Mouse (Mus musculus) spleen, postnatal 0 days (tissue): ENCODE measurements around the gene Cryba4. TPM values are rescaled to one million over a fixed set of nuclear protein-coding genes. Genes with fewer than 3 reads are reported as not detected.

Experiments used
- polyA plus RNA-seq: library from polyadenylated mRNA; unstranded; fragments of >200 nt; fragmentation: Nextera tagmentation; extraction: Ambion mirVana; gene quantifications from 2 replicates; pipeline ENCODE4 v1.2.1, GENCODE M21; 2015

The Cryba4 gene
- 1.6 and 2.0 TPM in 2 replicates for polyA plus RNA-seq

GRCm38 (mm10) chr5:112252400-112252799 is at the start of gene Cryba4:
Gene Cryba4 (minus strand): TSS chr5:112252518.

DNA sequence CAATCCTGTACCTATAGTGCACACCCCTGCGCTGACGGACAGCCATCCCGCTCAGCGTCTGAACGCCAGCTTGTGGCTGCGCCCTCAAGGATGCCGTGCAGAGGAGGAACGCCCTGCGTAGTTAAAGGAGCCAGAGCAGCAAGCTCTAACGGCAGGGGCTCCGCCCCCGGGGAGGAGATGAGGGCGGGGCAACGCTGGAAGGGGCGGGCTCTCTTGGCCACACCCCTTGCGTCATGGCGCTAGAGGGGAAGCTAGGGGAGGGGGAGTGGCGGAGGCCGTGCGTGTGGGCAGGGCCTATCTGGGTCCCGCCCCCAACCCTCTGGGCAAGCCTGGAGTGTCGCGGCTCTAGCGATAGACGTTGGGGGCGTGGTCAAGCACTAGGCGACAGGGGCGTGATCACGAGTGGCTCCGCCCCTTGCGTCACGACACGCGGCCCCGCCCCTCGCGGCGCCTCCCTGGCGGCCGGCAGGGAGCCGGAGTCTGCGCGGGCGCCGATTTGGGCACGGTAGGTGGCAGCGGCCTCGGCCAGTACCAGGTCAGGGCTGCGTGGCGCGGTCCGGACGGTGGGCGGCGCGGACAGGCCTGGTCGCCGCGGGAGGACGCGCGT is 24.1 kb upstream of the Cryba4 start, which contains the start of gene Tpst2:
TSS of gene Tpst2 (plus strand) at position 425 of the 607 bp plus-strand sequence.

GRCm38 (mm10) chr5:112255426-112255825 is 3.1 kb upstream of the Cryba4 start, which contains the start of gene Crybb1:
Gene Crybb1 (plus strand): TSS chr5:112255815.

Other genes starting within 250 kb of the Cryba4 start
- gene Crybb1, start 3.3 kb upstream of the Cryba4 start, polyA plus RNA-seq, result 0.47 and 1.6 TPM in 2 replicates
- 44.7 and 53.7 TPM in 2 replicates for gene Tpst2, start 24.2 kb upstream of the Cryba4 start, polyA plus RNA-seq
- 11.3 and 12.9 TPM in 2 replicates for gene Tfip11, start 73.8 kb upstream of the Cryba4 start, polyA plus RNA-seq
- gene Srrd, start 90.5 kb upstream of the Cryba4 start, polyA plus RNA-seq, result 16.9 and 20.9 TPM in 2 replicates
- 11.9 and 16.7 TPM in 2 replicates for gene Hps4, start 90.6 kb upstream of the Cryba4 start, polyA plus RNA-seq
- gene Gm6583, start 103.5 kb upstream of the Cryba4 start, polyA plus RNA-seq, result 0.18 and 0.20 TPM in 2 replicates
- gene Asphd2, start 142.3 kb upstream of the Cryba4 start, polyA plus RNA-seq, result 0.17 and 0.29 TPM in 2 replicates
- not detected in 2 replicates for gene Gm6588, start 196.9 kb upstream of the Cryba4 start, polyA plus RNA-seq